Mouse (Mus musculus) spleen, adult 2 months (tissue): ENCODE measurements around the gene Cd27.

Experiments used
- CTCF ChIP-seq: fragments of 200-500 bp; IDR thresholded peaks from 2 replicates; pipeline ENCODE4 v1.5.1; 2011; ENCODE audit warnings: mild to moderate bottlenecking, inconsistent platforms; ENCODE audit not compliant: insufficient read depth, insufficient read length, insufficient replicate concordance; ENCODE audit errors: extremely low read depth
- POLR2A ChIP-seq: fragments of 200-500 bp; IDR thresholded peaks from 2 replicates; pipeline ENCODE4 v1.6.1; 2011; ENCODE audit warnings: low read depth, low read length, inconsistent platforms

DNA sequence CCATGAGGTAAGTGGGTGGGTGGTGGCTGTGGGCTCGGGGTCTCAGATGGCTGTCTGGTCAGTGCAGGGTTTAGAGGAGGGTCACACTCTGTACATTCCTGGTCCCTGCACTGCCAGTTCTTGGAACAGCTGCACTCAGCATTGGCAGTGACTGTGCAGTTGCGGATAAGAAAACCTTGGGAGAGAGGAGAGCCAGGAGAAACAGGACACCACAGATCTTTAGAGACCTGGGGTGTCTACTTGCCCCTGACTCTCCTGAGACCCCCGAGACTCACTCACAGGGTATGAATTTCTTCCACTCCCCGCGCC lies 2.3 kb downstream of the Cd27 start:
- no peak for TF ChIP-seq CTCF
- TF ChIP-seq POLR2A: no peak
